16 mouse cellular contexts compared by ENCODE assay signal in genomic region chr8:33067453-33068039, GRCm38 (mm10).
"Had no signal": no experiment of that assay in that cellular context is flagged by ENCODE, and none has a peak within 500 bp of the region (broad histone marks: within the 10 kb centered on the region; RNA-seq: fewer than 3 reads in every experiment).

No protein-coding gene starts in this region.

- H3K27ac ChIP-seq: layer of hippocampus, adult 2 months; limb, embryonic 10.5 days; liver, embryonic 15.5 days; macrophage; midbrain, embryonic 12.5 days; neural tube, embryonic 12.5 days; stomach, embryonic 15.5 days had no signal

- H3K9me3 ChIP-seq: limb, embryonic 10.5 days; liver, embryonic 15.5 days; midbrain, embryonic 12.5 days; neural tube, embryonic 12.5 days; stomach, embryonic 15.5 days had no signal

- H3K36me3 ChIP-seq: limb, embryonic 10.5 days; liver, embryonic 15.5 days; midbrain, embryonic 12.5 days; neural tube, embryonic 12.5 days; stomach, embryonic 15.5 days had no signal

- H3K27me3 ChIP-seq: liver, embryonic 15.5 days; megakaryocyte, embryonic 14.5 days; midbrain, embryonic 12.5 days; neural tube, embryonic 12.5 days; stomach, embryonic 15.5 days had no signal

- H3K4me1 ChIP-seq: limb, embryonic 10.5 days; liver, embryonic 15.5 days; megakaryocyte, embryonic 14.5 days; midbrain, embryonic 12.5 days; neural tube, embryonic 12.5 days; stomach, embryonic 15.5 days had no signal

- H3K4me3 ChIP-seq: layer of hippocampus, adult 2 months; limb, embryonic 10.5 days; liver, embryonic 15.5 days; megakaryocyte, embryonic 14.5 days; midbrain, embryonic 12.5 days; neural tube, embryonic 12.5 days; stomach, embryonic 15.5 days had no signal

- DNase-seq: kidney, postnatal 10 days; kidney, postnatal 4 days; lung, adult 2 months; lung, postnatal 10 days; right cerebral cortex, postnatal 14 days; thymus, adult 2 months; thymus, postnatal 36 days had no signal

- H3K9ac ChIP-seq: liver, embryonic 15.5 days; midbrain, embryonic 12.5 days; neural tube, embryonic 12.5 days; stomach, embryonic 15.5 days had no signal

- H3K4me2 ChIP-seq: liver, embryonic 11.5 days; liver, embryonic 15.5 days; midbrain, embryonic 12.5 days; neural tube, embryonic 12.5 days; stomach, embryonic 15.5 days had no signal
